Mouse (Mus musculus): ENCODE results near the gene Stk33. TPM values are rescaled to one million over a fixed set of nuclear protein-coding genes. Genes with fewer than 3 reads are reported as not detected.
A peak's percentile ranks its signal among the peaks of the same experiment; 100 is the strongest.
"Not testable (repeated sequence)": the region's sequence is repeated elsewhere in the genome, so short reads cannot be mapped to it uniquely, and the experiment has no call there.

The Stk33 gene
- under 1 TPM; 0.39 to 0.67 TPM for total RNA-seq (2021)
- long read RNA-seq, experiment 1: 0 reads
- long read RNA-seq, experiment 2: 0 reads

GRCm38 (mm10) chr7:109438781-109439591 is at the start of gene Stk33:
Stk33 (minus strand) TSS chr7:109439081.
- DNase-seq (ENCODE audit: low spot score in 2 of 2): peak; percentile 33 to 48

DNA sequence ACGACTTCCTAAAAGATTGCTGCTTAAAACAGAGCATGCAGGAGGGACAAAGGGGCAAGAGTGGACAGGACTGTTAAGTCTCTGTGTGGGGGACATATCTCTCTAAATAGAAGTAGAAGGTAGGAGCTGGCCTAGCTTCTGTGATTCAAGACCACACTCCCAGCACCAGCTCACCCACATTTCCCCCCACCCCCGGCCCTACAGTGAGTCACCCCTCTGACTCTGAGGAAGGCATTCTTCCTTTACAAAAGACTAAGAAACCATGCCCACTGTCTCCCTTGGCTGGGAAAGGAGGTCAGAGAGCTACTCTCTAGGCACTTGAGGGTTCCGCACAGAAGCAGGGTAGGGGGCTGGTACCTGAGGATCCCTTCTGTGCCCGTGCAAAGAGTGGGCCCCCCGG is 45.3 kb upstream of the Stk33 start:
- no peak for DNase-seq (ENCODE audit: low spot score in 2 of 2)

DNA sequence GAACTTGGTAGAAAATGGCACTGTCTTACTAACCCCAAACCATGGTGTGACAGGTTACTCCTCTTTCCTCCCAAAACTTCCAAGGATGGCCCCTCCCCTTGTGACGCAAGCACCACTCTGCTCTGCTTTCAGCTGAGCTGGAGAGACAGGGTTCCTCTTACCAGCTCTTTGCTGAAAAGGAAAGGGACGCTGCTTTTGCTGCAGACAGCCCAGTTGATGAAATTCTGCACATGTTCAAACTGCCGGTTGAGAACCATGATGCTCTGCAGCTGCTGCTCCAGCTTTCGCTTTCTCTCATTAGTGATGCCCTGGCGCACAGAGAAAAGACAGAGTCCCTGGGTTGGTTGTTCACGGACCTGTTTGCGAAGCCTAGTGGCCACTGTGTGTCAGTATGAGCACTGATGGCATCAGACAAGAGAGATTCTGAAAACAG is 41.9 kb upstream of the Stk33 start:
- no peak for DNase-seq (ENCODE audit: low spot score in 2 of 2)

DNA sequence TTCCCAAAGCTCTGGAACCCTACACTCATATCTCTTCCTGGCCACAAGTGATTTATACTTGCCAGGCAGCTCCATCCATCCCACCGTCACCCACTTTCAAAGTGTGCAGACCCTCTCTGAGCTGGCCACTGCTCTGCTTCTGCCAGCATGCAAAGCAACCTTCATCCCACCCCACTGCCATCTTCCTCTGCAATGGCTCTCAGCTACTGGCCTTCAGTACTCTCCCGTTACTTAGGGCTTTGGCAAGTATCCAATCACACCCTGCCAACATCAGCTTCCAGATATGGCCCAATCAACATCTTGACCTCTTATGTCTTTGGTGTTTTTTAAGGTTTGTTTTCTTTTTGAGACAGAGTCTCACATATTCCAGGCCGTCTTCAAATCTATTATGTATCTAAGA is 39.0 kb upstream of the Stk33 start:
- no peak for DNase-seq (ENCODE audit: low spot score in 2 of 2)

- DNase-seq (ENCODE audit: low spot score in 2 of 2): no peak
Measured at GRCm38 (mm10) chr7:109470700-109471099, 31.8 kb upstream of the Stk33 start.

- no peak for DNase-seq (ENCODE audit: low spot score in 2 of 2)
Measured at GRCm38 (mm10) chr7:109468262-109468701, 29.4 kb upstream of the Stk33 start.

DNA sequence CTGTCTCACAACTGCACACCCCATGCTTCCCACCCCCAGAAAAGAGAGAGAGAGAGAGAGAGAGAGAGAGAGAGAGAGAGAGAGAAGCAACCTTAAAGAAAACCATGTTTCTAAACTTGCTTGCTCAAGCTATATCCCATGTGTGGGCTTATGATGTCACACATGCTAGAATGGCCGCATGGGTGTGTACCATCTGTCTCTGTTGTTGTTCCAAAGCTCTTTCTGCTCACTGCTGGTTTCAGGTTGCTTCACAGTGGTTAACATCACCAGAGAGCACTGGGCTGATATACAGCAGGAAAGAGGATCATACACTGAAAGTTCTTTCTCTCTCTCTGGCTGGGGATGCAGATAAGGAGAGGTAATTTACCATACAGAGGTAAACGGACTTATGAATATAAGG is 28.7 kb upstream of the Stk33 start:
- DNase-seq (ENCODE audit: low spot score in 2 of 2): no peak

DNA sequence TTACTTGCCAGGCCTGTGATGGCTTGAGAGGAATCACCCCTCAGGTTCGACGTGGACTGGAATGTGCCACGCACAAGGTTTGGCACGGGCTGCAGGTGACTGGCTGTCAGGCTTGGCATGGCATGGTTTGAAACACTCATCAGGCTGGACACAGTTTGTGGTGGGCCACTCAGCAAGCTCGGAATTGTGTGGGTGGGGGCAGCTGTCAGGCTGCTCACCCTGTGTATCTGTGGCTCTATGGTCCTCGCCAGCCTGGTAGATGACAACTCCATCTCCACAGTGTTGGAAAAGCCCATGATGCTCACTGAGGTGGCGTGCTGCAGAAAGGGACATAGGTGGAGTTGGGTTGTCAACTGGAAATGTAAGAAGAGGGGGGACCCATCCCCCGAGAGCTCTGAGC is 21.8 kb upstream of the Stk33 start:
- no peak for DNase-seq (ENCODE audit: low spot score in 2 of 2)

GRCm38 (mm10) chr7:109456563-109456962 is 17.7 kb upstream of the Stk33 start:
- no peak for DNase-seq (ENCODE audit: low spot score in 2 of 2)

DNA sequence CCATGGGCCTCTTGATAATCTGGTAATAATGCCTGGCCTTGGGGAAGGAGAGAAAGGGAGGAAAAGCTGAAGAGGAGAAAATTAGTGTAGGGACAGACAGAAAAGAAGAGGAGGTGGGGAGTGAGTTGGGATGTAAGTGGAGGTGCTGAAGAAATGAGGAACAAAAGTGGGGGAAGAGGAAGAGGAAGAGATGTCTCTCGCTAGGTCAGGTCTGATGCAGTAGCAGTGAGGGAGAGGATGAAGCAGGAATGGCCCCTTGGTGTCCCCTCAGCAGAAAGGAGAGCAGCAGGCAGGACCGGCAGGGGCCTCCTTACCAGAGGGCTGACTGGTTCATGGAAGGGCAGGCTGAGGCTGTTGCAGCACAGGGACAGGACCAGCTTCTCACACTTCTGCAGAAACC is 16.9 kb upstream of the Stk33 start:
- DNase-seq (ENCODE audit: low spot score in 2 of 2): no peak

GRCm38 (mm10) chr7:109454856-109455255 is 16.0 kb upstream of the Stk33 start:
- no peak for DNase-seq (ENCODE audit: low spot score in 2 of 2)

DNA sequence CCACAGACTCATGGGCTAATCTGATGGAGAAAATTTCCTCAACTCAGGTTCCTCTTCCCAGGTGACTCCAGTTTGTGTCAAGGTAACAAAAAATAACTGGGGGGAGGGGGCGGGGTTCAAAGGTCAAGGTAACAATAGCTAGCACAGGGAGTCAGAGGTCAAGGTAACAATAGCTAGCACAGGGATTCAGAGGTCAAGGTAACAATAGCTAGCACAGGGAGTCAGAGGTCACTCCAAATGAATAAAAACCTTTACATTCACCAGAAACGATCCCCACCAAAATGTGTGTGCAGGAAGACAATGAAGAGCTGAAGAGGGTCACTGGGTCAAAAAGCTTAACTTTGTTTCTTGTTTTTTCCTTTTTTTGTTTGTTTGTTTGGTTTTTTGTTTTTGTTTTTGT is 9.2 kb upstream of the Stk33 start:
- no peak for DNase-seq (ENCODE audit: low spot score in 2 of 2)

DNA sequence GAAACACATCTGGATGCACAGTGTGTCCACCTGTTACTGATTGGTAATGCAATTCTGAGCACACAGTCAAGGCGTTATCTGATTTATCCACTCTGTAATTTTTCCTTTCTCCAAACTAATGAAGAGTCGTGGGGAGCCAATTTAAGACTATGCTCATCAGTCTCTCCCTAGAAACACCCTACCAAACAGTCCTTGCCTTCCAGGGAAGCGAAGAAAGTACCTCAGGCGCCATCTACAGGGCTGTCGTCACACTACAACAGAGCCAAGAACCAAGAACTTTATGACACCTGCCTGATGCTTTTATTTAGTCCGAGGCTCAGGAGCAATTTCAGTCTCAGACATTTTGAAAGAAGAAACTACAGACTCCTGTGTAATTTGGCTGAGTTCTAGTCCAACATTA is 6.1 kb upstream of the Stk33 start:
- peak in 1 of 2 experiments; percentile 35 for DNase-seq (ENCODE audit: low spot score in 2 of 2)

DNA sequence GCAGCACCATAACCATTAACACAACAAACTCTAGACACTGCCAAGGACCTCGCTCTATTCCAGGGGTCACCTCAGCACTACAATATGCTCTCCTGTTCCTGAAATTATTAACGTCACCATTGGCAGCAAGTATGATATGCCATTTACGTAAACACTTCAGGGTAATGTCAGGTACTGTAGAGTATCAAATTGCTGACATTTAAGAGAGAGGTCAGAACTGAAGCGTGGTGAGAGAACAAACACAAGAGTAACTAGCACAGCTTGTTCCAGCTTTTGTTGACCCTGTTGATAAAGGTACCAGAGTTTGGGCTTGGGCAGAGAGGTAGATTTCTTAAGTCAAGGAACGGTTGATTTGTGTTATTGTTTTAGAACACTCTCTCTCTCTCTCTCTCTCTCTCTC is 3.9 kb upstream of the Stk33 start:
- no peak for DNase-seq (ENCODE audit: low spot score in 2 of 2)

DNA sequence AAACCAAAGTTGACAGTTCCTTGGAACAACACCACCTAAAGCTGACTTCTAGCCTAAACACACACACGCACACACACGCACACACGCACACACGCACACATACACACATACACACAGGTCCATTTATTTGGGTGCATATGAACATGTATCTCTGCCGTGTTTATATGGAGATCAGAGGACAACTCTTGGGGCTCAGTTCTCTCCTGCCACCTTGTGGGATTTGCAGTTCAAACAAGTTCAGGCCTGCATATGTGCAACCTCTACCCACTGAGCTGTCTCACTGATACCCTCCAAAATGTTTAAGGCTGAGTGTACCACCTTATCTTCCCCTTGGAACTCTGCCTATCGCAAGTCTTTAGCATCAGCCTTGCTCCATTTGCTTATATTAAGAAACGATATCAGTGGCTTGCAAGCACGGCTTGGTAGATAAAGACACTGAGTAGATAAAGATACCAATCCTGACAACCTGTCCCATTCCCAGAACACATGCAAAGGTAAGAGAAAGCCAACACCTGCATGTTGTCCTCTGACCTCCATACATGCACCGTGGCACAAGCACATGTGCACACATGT is 1.9 kb upstream of the Stk33 start:
- no peak for DNase-seq (ENCODE audit: low spot score in 2 of 2)

GRCm38 (mm10) chr7:109424422-109425159 is 14.3 kb downstream of the Stk33 start:
- DNase-seq (ENCODE audit: low spot score in 2 of 2): no peak

DNA sequence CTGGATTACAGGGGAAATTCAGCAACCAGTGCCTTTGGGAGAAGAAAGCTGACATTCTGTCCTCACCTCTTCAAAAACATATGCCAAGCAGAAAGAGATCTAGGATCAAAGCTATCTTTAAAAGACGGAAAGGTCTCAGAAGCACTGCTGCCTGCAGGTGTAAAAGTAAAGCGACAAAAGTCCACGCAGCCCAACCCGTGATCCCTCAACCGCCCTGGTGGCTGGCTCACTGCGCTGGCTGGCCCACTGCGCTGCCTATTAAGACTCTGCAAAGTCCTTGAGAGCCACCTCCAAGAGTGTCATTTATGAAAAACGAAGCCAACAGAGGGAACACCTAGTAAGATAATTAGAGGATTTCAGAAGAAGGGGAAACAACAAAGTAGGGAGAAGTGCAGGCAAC is 16.1 kb downstream of the Stk33 start:
- DNase-seq (ENCODE audit: low spot score in 2 of 2): no peak

DNA sequence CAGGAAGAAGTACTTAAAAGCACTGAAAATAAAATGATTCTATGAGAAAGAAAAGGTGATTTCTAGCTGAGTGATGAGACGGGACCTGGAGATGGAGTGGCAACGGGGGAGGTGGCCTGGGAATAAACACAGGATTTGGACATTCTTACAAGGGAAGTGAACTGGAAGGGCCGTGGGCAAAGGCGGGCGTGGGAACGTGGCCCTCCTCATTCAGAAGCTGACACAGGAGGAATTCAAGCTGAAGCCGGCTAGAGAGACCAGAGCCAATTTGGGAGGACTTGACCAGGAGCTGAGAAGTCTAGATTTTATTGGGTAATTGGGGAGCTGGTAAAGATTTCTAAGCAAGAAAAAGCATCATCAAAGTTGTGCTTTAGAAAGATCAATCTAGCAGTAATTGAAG is 33.4 kb downstream of the Stk33 start:
- no peak for DNase-seq (ENCODE audit: low spot score in 2 of 2)

DNA sequence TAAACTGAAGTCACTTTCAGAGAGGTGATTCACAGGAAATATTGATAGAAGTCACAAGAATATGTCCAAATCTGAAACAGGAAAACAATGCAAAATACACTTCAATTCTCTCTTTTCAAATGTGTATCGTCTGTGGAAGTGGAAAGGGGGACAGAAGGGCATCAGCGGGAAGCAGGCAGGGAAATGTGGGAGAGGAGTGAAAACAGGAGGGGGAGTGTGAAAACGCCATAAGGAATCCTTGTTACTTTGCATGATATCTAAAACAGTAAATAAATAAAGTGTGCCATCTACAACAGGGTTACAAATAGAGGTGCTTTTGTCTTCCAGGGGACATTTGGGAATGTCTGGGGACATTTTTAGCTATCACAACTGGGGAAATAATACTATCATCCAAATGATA is 39.6 kb downstream of the Stk33 start:
- DNase-seq (ENCODE audit: low spot score in 2 of 2): no peak

- DNase-seq (ENCODE audit: low spot score in 2 of 2): no peak
Measured at GRCm38 (mm10) chr7:109381131-109381530, 57.8 kb downstream of the Stk33 start.

DNA sequence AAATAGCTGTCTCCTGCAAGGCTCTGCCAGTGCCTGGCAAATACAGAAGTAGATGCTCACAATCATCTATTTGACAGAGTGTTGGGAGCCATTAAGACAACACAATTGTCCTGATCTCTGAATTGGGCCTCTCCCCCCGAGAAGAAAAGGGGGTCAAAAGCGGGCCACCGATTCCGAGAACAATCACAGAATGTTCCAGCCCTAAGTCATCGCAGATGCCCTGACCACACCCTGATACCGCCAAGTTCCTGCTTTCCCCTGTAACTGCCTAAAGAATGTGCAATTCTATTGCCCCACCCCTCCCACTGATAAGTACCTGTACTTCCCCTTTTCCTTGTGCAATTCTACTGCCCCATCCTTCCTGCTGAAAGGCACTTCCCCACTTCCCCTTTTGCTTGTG is 65.3 kb downstream of the Stk33 start:
- DNase-seq (ENCODE audit: low spot score in 2 of 2): not testable (repeated sequence)

All from gastrocnemius, postnatal 4 days (tissue).